Mouse (Mus musculus) MEL (cell line): ENCODE measurements around the gene 9630041A04Rik. TPM values are rescaled to one million over a fixed set of nuclear protein-coding genes. Genes with fewer than 3 reads are reported as not detected.

Experiments used
- DNase-seq: peaks from one replicate; pipeline ENCODE4 v3.0.0; 2011; ENCODE audit warnings: low read depth, low spot score
- H3K27ac ChIP-seq: 2 replicates; pipeline ENCODE4 v1.5.1; 2012; ENCODE audit warnings: low read depth, mild to moderate bottlenecking, control low read depth, low read length, moderate library complexity; ENCODE audit not compliant: control insufficient read depth
- H3K27me3 ChIP-seq, 2 experiments: fragments of 150-350 bp in 1 of 2; sonication (generic) in 1 of 2; 2 replicates each; pipeline ENCODE4 v1.6.1; 2012; ENCODE audit warnings: low read length in 2 of 2, mild to moderate bottlenecking in 2 of 2, improper control_type of control experiment in 1 of 2, moderate library complexity in 1 of 2; ENCODE audit not compliant: insufficient read depth in 2 of 2, control insufficient read depth in 1 of 2
- H3K36me3 ChIP-seq, 2 experiments: 2 replicates each; pipeline ENCODE4 v1.6.1; 2012 to 2014; ENCODE audit warnings: low read length in 2 of 2, improper control_type of control experiment in 1 of 2, inconsistent platforms in 1 of 2, mild to moderate bottlenecking in 1 of 2; ENCODE audit not compliant: insufficient read depth in 2 of 2, control insufficient read depth in 1 of 2
- H3K4me1 ChIP-seq, 2 experiments: fragments of 150-350 bp in 1 of 2; sonication (generic) in 1 of 2; 2 replicates each; pipeline ENCODE4 v1.6.1; 2012; ENCODE audit warnings: low read length in 2 of 2, improper control_type of control experiment in 1 of 2, mild to moderate bottlenecking in 1 of 2; ENCODE audit not compliant: insufficient read depth in 2 of 2, control insufficient read depth in 1 of 2
- H3K4me3 ChIP-seq, 2 experiments: fragments of 150-350 bp in 1 of 2; sonication (generic) in 1 of 2; 2 replicates each; pipeline ENCODE4 v1.5.1; 2012; ENCODE audit warnings: low read depth in 2 of 2, low read length in 2 of 2, mild to moderate bottlenecking in 2 of 2, moderate library complexity in 2 of 2, control low read depth in 1 of 2, improper control_type of control experiment in 1 of 2; ENCODE audit not compliant: control insufficient read depth in 1 of 2, insufficient read depth in 1 of 2
- H3K79me2 ChIP-seq: 2 replicates; pipeline ENCODE4 v1.6.1; 2012; ENCODE audit warnings: mild to moderate bottlenecking, low read length, moderate library complexity; ENCODE audit not compliant: control insufficient read depth, poor library complexity, insufficient read depth
- H3K9ac ChIP-seq: 2 replicates; pipeline ENCODE4 v1.6.1; 2012; ENCODE audit warnings: low read depth, mild to moderate bottlenecking, control low read depth, low read length, moderate library complexity; ENCODE audit not compliant: control insufficient read depth, poor library complexity, severe bottlenecking
- H3K9me3 ChIP-seq: fragments of 150-350 bp; sonication (generic); replicated peaks from 2 replicates; pipeline ENCODE4 v1.6.1; 2012; ENCODE audit warnings: mild to moderate bottlenecking, low read length, improper control_type of control experiment, moderate library complexity; ENCODE audit not compliant: insufficient read depth
- BHLHE40 ChIP-seq: IDR thresholded peaks from 2 replicates; pipeline ENCODE4 v1.6.1; 2012; ENCODE audit warnings: low read depth, mild to moderate bottlenecking, inconsistent platforms, low read length, improper control_type of control experiment, borderline replicate concordance
- CHD1 ChIP-seq: IDR thresholded peaks from 2 replicates; pipeline ENCODE4 v1.6.1; 2012; ENCODE audit warnings: low read depth, mild to moderate bottlenecking, inconsistent platforms, low read length, improper control_type of control experiment
- CHD2 ChIP-seq: IDR thresholded peaks from 2 replicates; pipeline ENCODE4 v1.6.1; 2011; ENCODE audit warnings: low read length, improper control_type of control experiment
- CTCF ChIP-seq, 3 experiments: IDR thresholded peaks in 2 of 3; conservative IDR thresholded peaks in 1 of 3; 2 replicates each; pipeline ENCODE4 v1.5.1; 2011 to 2012; ENCODE audit warnings: low read length in 3 of 3, low read depth in 2 of 3, mild to moderate bottlenecking in 2 of 3, improper control_type of control experiment in 1 of 3, inconsistent platforms in 1 of 3, mixed read lengths in 1 of 3, moderate library complexity in 1 of 3; ENCODE audit not compliant: control insufficient read depth in 1 of 3, insufficient read depth in 1 of 3, poor library complexity in 1 of 3, severe bottlenecking in 1 of 3
- E2F4 ChIP-seq: IDR thresholded peaks from 2 replicates; pipeline ENCODE4 v1.6.1; 2011; ENCODE audit warnings: low read depth, low read length, improper control_type of control experiment, borderline replicate concordance
- ELF1 ChIP-seq: IDR thresholded peaks from 2 replicates; pipeline ENCODE4 v1.6.1; 2014; ENCODE audit warnings: low read depth, mild to moderate bottlenecking, inconsistent platforms, low read length, improper control_type of control experiment, moderate library complexity
- ETS1 ChIP-seq: IDR thresholded peaks from 2 replicates; pipeline ENCODE4 v1.6.1; 2012; ENCODE audit warnings: low read depth, mild to moderate bottlenecking, inconsistent platforms, low read length, improper control_type of control experiment, moderate library complexity
- GABPA ChIP-seq: IDR thresholded peaks from 2 replicates; pipeline ENCODE4 v1.6.1; 2012; ENCODE audit warnings: low read depth, mild to moderate bottlenecking, inconsistent platforms, low read length, improper control_type of control experiment, moderate library complexity
- GATA1 ChIP-seq: IDR thresholded peaks from 2 replicates; pipeline ENCODE4 v1.6.1; 2011; ENCODE audit warnings: low read depth, low read length, improper control_type of control experiment
- HCFC1 ChIP-seq: IDR thresholded peaks from 2 replicates; pipeline ENCODE4 v1.6.1; 2012; ENCODE audit warnings: low read depth, mild to moderate bottlenecking, inconsistent platforms, low read length, improper control_type of control experiment, moderate library complexity
- KAT2A ChIP-seq: conservative IDR thresholded peaks from 2 replicates; pipeline ENCODE4 v1.6.1; 2012; ENCODE audit warnings: low read depth, low read length, improper control_type of control experiment, inconsistent platforms
- MAFK ChIP-seq: IDR thresholded peaks from 2 replicates; pipeline ENCODE4 v1.6.1; 2011; ENCODE audit warnings: low read depth, mild to moderate bottlenecking, low read length, improper control_type of control experiment, borderline replicate concordance
- MAX ChIP-seq: IDR thresholded peaks from 2 replicates; pipeline ENCODE4 v1.6.1; 2011; ENCODE audit warnings: low read length, improper control_type of control experiment
- MAZ ChIP-seq: IDR thresholded peaks from 2 replicates; pipeline ENCODE4 v1.6.1; 2012; ENCODE audit warnings: low read depth, mild to moderate bottlenecking, inconsistent platforms, low read length, improper control_type of control experiment
- MEF2A ChIP-seq: IDR thresholded peaks from 2 replicates; pipeline ENCODE4 v1.6.1; 2014; ENCODE audit warnings: low read depth, mild to moderate bottlenecking, inconsistent platforms, low read length, improper control_type of control experiment; ENCODE audit not compliant: poor library complexity, insufficient replicate concordance, severe bottlenecking; ENCODE audit errors: extremely low read depth
- MXI1 ChIP-seq: IDR thresholded peaks from 2 replicates; pipeline ENCODE4 v1.6.1; 2011; ENCODE audit warnings: mild to moderate bottlenecking, low read depth, low read length, improper control_type of control experiment
- MYC ChIP-seq: IDR thresholded peaks from 2 replicates; pipeline ENCODE4 v1.6.1; 2011; ENCODE audit warnings: low read depth, mild to moderate bottlenecking, low read length, improper control_type of control experiment, moderate library complexity
- NRF1 ChIP-seq: IDR thresholded peaks from 2 replicates; pipeline ENCODE4 v1.6.1; 2014; ENCODE audit warnings: low read depth, mild to moderate bottlenecking, inconsistent platforms, low read length, improper control_type of control experiment, moderate library complexity; ENCODE audit not compliant: poor library complexity, insufficient read depth, severe bottlenecking
- POLR2A ChIP-seq, 2 experiments: IDR thresholded peaks; 2 replicates each; pipeline ENCODE4 v1.6.1; 2011 to 2012; ENCODE audit warnings: low read length in 2 of 2, mild to moderate bottlenecking in 2 of 2, control low read depth in 1 of 2, improper control_type of control experiment in 1 of 2, low read depth in 1 of 2, moderate library complexity in 1 of 2; ENCODE audit not compliant: control insufficient read depth in 1 of 2, insufficient read depth in 1 of 2, poor library complexity in 1 of 2
- RAD21 ChIP-seq: IDR thresholded peaks from 2 replicates; pipeline ENCODE4 v1.6.1; 2011; ENCODE audit warnings: mild to moderate bottlenecking, low read depth, low read length, improper control_type of control experiment
- RCOR1 ChIP-seq: IDR thresholded peaks from 2 replicates; pipeline ENCODE4 v1.6.1; 2012; ENCODE audit warnings: low read depth, mild to moderate bottlenecking, inconsistent platforms, low read length, improper control_type of control experiment
- SMC3 ChIP-seq: IDR thresholded peaks from 2 replicates; pipeline ENCODE4 v1.6.1; 2011; ENCODE audit warnings: low read depth, low read length, improper control_type of control experiment
- TAL1 ChIP-seq: IDR thresholded peaks from 2 replicates; pipeline ENCODE4 v1.6.1; 2012; ENCODE audit warnings: mild to moderate bottlenecking, inconsistent platforms, low read length, moderate library complexity, mixed read lengths
- TCF12 ChIP-seq: IDR thresholded peaks from 2 replicates; pipeline ENCODE4 v1.6.1; 2014; ENCODE audit warnings: low read depth, mild to moderate bottlenecking, inconsistent platforms, low read length, improper control_type of control experiment, moderate library complexity
- USF1 ChIP-seq: IDR thresholded peaks from 2 replicates; pipeline ENCODE4 v1.6.1; 2014; ENCODE audit warnings: low read depth, mild to moderate bottlenecking, inconsistent platforms, low read length, improper control_type of control experiment, moderate library complexity
- USF2 ChIP-seq, 2 experiments: IDR thresholded peaks; 2 replicates each; pipeline ENCODE4 v1.6.1; 2011 to 2012; ENCODE audit warnings: improper control_type of control experiment in 2 of 2, low read length in 2 of 2, borderline replicate concordance in 1 of 2, inconsistent platforms in 1 of 2, low read depth in 1 of 2, mild to moderate bottlenecking in 1 of 2; ENCODE audit not compliant: insufficient read depth in 1 of 2
- ZKSCAN1 ChIP-seq: IDR thresholded peaks from 2 replicates; pipeline ENCODE4 v1.6.1; 2012; ENCODE audit warnings: low read depth, mild to moderate bottlenecking, inconsistent platforms, low read length, improper control_type of control experiment, moderate library complexity
- ZMIZ1 ChIP-seq: IDR thresholded peaks from 2 replicates; pipeline ENCODE4 v1.6.1; 2012; ENCODE audit warnings: low read depth, mild to moderate bottlenecking, inconsistent platforms, low read length, improper control_type of control experiment, moderate library complexity
- ZNF384 ChIP-seq: IDR thresholded peaks from 2 replicates; pipeline ENCODE4 v1.6.1; 2012; ENCODE audit warnings: low read depth, mild to moderate bottlenecking, inconsistent platforms, low read length, improper control_type of control experiment
- polyA plus RNA-seq, 2 experiments: library from polyadenylated mRNA; stranded (reverse) in 1 of 2; unstranded in 1 of 2; fragments of >175 nt in 1 of 2; fragments of >200 nt in 1 of 2; gene quantifications; 2 replicates each; pipeline versions ENCODE4 v1.2.1 to v1.2.4; 2012; ENCODE audit warnings: low replicate concordance in 2 of 2, low read depth in 1 of 2; ENCODE audit not compliant: insufficient read length in 2 of 2, insufficient read depth in 1 of 2, missing spikeins in 1 of 2
- total RNA-seq: library from RNA; depleted of rRNA; stranded (reverse); fragments of 300-350 nt; gene quantifications from 2 replicates; pipeline ENCODE4 v1.2.3, GENCODE M21; 2012

The 9630041A04Rik gene
- total and polyA plus RNA-seq, 3 experiments: not detected

- H3K36me3 ChIP-seq: no peaks in the 10 kb centered on the region
- no peak overlapping the region for H3K4me3 ChIP-seq
- H3K9ac ChIP-seq: no peak overlapping the region
- no peak for TF ChIP-seq ELF1
- no peak for TF ChIP-seq MAFK
- no peak for TF ChIP-seq CHD1
- no peak for TF ChIP-seq USF2 (IDR thresholded peaks at IDR 0.05; ENCODE audit: borderline replicate concordance in 1 of 2, insufficient read depth in 1 of 2, low read depth in 1 of 2, low read length in 2 of 2)
- TF ChIP-seq CHD2: no peak
- no peak for TF ChIP-seq MEF2A
- no peak for TF ChIP-seq ZKSCAN1
- no peak for TF ChIP-seq BHLHE40
- TF ChIP-seq GATA1: no peak
- TF ChIP-seq TCF12: no peak
- no peak for TF ChIP-seq MAZ
- TF ChIP-seq MXI1: no peak
- no peak for TF ChIP-seq ETS1
- no peak for TF ChIP-seq HCFC1
- no peak for TF ChIP-seq MYC
- TF ChIP-seq USF1: no peak
- no peaks in the 10 kb centered on the region for H3K4me1 ChIP-seq
- H3K9me3 ChIP-seq: no peaks in the 10 kb centered on the region
- no peaks in the 10 kb centered on the region for H3K27me3 ChIP-seq
- DNase-seq: no peak
- no peaks in the 10 kb centered on the region for H3K79me2 ChIP-seq
- H3K27ac ChIP-seq: no peak overlapping the region
These were observed 49.7 kb downstream of the 9630041A04Rik start for GRCm38 (mm10) chr9:101911176-101911866.

GRCm38 (mm10) chr9:101915082-101915481, 53.4 kb downstream of the 9630041A04Rik start:
- DNase-seq: no peak
- Histone ChIP-seq H3K79me2 (no peaks in the 10 kb centered on the region), H3K36me3 (no peaks in the 10 kb centered on the region), H3K4me3 (no peak overlapping the region), H3K4me1 (no peaks in the 10 kb centered on the region), H3K9ac (no peak overlapping the region), H3K9me3 (no peaks in the 10 kb centered on the region), H3K27ac (no peak overlapping the region), H3K27me3 (no peaks in the 10 kb centered on the region)
- TF ChIP-seq KAT2A (no peak), ZMIZ1 (no peak), E2F4 (no peak), CTCF (IDR thresholded peaks at IDR 0.05 in 2 of 3, conservative IDR thresholded peaks at IDR 0.05 in 1 of 3; ENCODE audit: control insufficient read depth in 1 of 3, insufficient read depth in 1 of 3, low read depth in 2 of 3, low read length in 3 of 3, poor library complexity in 1 of 3, severe bottlenecking in 1 of 3) (no peak), CHD1 (no peak), GATA1 (no peak), RAD21 (no peak), MAFK (no peak), RCOR1 (no peak), MAZ (no peak), ZNF384 (no peak), TCF12 (no peak), NRF1 (no peak), POLR2A (IDR thresholded peaks at IDR 0.05; ENCODE audit: control insufficient read depth in 1 of 2, insufficient read depth in 1 of 2, low read depth in 1 of 2, low read length in 2 of 2, poor library complexity in 1 of 2) (no peak), USF2 (IDR thresholded peaks at IDR 0.05; ENCODE audit: borderline replicate concordance in 1 of 2, insufficient read depth in 1 of 2, low read depth in 1 of 2, low read length in 2 of 2) (no peak), GABPA (no peak), TAL1 (no peak), MAX (no peak), MXI1 (no peak), SMC3 (no peak)
